Mouse (Mus musculus) CD4-positive, CD25-positive, alpha-beta regulatory T cell (primary cell): Measurements from ENCODE around the gene Aff3. TPM values are rescaled to one million over a fixed set of nuclear protein-coding genes. Genes with fewer than 3 reads are reported as not detected.

Experiments used
- polyA plus RNA-seq: library from polyadenylated mRNA; unstranded; fragments of 100-300 nt; shearing (Covaris generic); gene quantifications from one replicate; pipeline ENCODE4 v1.2.1, GENCODE M21; 2017

The Aff3 gene
- 79.1 TPM for polyA plus RNA-seq

GRCm38 (mm10) chr1:38664777-38665176 lies at the start of gene Aff3:
Gene Aff3 (minus strand): TSS chr1:38664955.

GRCm38 (mm10) chr1:38129501-38130267 lies 535.1 kb downstream of the Aff3 start, which contains the start of gene Rev1:
Gene Rev1 (minus strand): TSS chr1:38129801.

Other genes starting within 250 kb of the Aff3 start
- gene Lonrf2, start 171.8 kb upstream of the Aff3 start, polyA plus RNA-seq: 0.05 TPM
- 39.4 TPM for gene Chst10, start 233.2 kb upstream of the Aff3 start, polyA plus RNA-seq